Mouse (Mus musculus) liver, adult 2 months (tissue): Measurements from ENCODE around the gene Ccdc154.

ENCODE experiments used
- CTCF ChIP-seq: fragments of 200-500 bp; IDR thresholded peaks from 2 replicates; pipeline ENCODE4 v1.5.1; 2011; ENCODE audit warnings: low read depth, low read length, control low read depth
- POLR2A ChIP-seq: fragments of 200-500 bp; IDR thresholded peaks from 2 replicates; pipeline ENCODE4 v1.6.1; 2011; ENCODE audit warnings: low read length, control low read depth; ENCODE audit not compliant: insufficient read depth; ENCODE audit errors: extremely low read depth

- TF ChIP-seq CTCF (no peak), POLR2A (no peak)
These were observed 26.8 kb downstream of the Ccdc154 start for GRCm38 (mm10) chr17:25189091-25189490.
